Mouse (Mus musculus) gastrocnemius, postnatal 14 days (tissue): Measurements from ENCODE around the gene Vps37c. TPM values are rescaled to one million over a fixed set of nuclear protein-coding genes. Genes with fewer than 3 reads are reported as not detected.
A peak's percentile ranks its signal among the peaks of the same experiment; 100 is the strongest.

Experiments
- DNase-seq: peaks from one replicate; pipeline ENCODE4 v3.0.0; 2021; ENCODE audit warnings: mixed read lengths
- intact Hi-C: fragments of 180-260 bp; cut with DNase I; formaldehyde crosslinking; loops from one replicate; pipeline ENCODE4 v1.15.1; 2025; ENCODE audit warnings: low total_unique reads
- total RNA-seq, 2 experiments: library from RNA; stranded (reverse); gene quantifications; 2 replicates each; pipeline ENCODE4 v1.2.3; 2021

Gene Vps37c
- total RNA-seq, 2 experiments from 2014 or later = 15.2 to 22.0 TPM

DNA sequence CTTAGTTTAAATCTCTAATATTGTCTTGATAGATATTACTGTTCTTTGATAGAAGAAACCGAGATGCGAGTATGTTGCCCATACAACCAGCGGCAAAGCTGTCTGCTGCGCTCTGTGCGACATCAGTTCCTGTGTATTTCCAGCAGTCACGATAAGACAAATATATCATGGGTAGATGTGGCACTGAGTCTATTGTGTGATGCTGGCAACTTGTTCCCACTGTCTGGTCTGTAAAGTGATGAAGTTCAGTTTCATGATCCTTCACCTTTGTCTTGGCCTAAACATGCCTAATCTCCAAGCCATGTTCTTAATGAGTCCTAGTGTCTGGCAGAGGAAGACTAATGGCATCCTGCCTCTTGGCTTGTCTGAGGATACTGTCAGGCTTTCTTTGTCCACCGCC, 44.2 kb downstream of the Vps37c start:
- DNase-seq = no peak
- intact Hi-C loops = no loop called here

- DNase-seq = peak; percentile 66
- intact Hi-C loops = no loop called here
Observed at GRCm38 (mm10) chr19:10733501-10734127, 45.1 kb downstream of the Vps37c start.

- DNase-seq = no peak
- intact Hi-C loops = no loop called here
Observed at GRCm38 (mm10) chr19:10734554-10734953, 46.0 kb downstream of the Vps37c start.

DNA sequence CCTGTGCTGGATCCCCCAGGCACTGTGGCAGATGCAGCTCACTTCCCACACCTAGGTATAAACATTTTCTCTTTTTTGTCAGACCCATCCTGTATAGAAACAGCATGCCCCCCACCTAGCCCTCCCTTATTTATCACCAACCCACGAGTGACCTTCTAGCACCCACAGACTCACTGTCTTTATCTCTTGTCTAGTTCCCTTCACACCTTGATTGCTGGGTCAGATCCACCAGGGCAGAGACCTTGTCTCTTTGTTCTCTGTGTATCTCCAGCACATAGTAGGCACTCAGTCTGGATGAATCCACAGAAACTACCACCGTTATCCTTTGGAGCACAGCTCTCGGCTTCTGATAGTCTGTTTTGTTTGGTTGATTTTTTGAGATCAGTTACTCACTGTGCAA, 46.5 kb downstream of the Vps37c start:
- intact Hi-C loops = no loop called here
- DNase-seq = no peak

DNA sequence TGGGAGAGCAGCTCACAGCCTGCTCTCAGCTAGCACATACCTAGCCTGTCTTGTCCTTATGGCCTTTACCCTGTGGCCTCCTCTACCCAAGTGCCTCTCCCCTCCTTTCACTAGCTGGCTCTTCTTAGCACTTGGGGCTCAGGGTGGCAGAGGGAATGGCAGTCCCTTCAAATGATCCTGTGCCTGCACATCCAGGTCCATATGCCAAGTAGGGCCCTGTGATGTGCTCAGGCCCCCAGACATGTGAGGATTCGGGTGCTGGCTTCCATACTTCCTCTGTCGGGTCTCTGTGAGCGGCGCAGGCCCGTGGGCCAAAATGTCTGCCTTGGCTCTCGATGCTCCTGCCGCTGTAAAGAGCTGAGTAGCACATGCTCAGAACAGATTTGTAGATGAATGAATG, 47.3 kb downstream of the Vps37c start:
- no peak for DNase-seq
- intact Hi-C loops = no loop called here

- DNase-seq = no peak
- intact Hi-C loops = no loop called here
Observed at GRCm38 (mm10) chr19:10738038-10738437, 49.5 kb downstream of the Vps37c start.

GRCm38 (mm10) chr19:10738811-10739210, 50.3 kb downstream of the Vps37c start, which contains the start of gene Cd5:
Gene Cd5, minus strand, starts transcription at chr19:10739002.
- DNase-seq = no peak
- intact Hi-C loops = no loop called here

GRCm38 (mm10) chr19:10739916-10740315, 51.4 kb downstream of the Vps37c start:
- intact Hi-C loops = no loop called here
- DNase-seq = no peak

DNA sequence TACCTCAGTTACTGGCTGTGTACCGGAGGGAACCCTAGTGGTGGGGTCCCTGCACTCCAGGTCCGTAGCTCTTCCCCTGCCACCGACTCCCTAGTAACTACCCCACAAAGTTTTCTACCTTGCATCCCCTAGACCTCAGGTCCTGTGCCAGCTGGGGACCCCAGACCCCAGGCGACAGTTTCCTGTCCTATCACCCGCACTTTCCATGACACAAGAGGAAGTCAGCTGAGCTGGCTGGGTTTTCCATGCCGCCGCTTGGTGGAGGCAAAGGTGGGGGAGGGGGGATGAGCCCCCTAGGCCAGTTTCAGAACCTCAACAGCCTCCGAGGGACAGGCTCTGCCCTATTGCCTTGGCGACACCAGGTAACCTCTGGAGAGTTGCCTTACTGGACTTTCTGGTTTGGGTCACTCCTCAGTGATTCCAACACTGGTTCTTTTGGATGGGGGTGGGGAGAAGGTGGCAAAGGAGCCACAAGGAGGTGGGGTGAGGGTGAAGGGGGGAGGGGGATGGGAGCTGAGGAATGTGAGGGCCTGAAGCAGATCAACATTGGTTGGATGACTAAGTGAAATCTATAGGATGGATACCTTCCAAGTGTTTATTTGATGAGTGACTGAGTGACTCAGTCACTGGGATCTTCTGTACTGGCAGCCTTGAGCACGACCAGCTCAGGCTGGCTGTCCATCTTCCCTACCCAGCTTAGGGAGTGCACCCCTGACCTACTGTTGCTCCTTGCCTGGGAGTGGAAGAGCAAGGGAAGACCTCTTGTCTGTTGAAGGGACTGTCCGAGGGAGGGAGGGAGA, 52.3 kb downstream of the Vps37c start:
- intact Hi-C loops = no loop called here

GRCm38 (mm10) chr19:10742145-10742544, 53.6 kb downstream of the Vps37c start:
- DNase-seq = no peak
- intact Hi-C loops = no loop called here

More for the DNA sequence above, 52.3 kb downstream of the Vps37c start:
- DNase-seq = no peak

DNA sequence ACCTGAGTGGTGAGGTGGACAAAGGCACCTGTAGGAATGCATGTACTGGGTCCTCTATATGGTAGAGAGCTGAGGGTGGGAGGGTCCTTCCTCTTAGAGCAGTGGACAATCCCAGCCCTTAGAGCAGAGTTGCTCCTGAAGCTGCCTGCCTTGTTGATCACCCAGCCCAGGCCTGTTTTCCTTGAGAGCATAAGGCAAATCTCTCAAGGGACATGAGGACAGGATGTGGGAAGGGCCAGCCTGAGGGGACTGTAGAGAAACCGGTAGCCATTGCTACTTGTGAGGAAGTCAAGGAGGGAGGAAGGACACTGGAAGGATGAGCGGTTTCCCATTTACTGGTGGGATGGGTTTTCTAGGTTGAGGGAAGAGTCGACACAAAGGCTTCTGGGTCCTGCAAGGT, 54.0 kb downstream of the Vps37c start:
- no peak for DNase-seq
- intact Hi-C loops = no loop called here

- intact Hi-C loops = no loop called here
- no peak for DNase-seq
Observed at GRCm38 (mm10) chr19:10747182-10747581, 58.6 kb downstream of the Vps37c start.

- no peak for DNase-seq
Observed at GRCm38 (mm10) chr19:10747718-10748117, 59.2 kb downstream of the Vps37c start.

DNA sequence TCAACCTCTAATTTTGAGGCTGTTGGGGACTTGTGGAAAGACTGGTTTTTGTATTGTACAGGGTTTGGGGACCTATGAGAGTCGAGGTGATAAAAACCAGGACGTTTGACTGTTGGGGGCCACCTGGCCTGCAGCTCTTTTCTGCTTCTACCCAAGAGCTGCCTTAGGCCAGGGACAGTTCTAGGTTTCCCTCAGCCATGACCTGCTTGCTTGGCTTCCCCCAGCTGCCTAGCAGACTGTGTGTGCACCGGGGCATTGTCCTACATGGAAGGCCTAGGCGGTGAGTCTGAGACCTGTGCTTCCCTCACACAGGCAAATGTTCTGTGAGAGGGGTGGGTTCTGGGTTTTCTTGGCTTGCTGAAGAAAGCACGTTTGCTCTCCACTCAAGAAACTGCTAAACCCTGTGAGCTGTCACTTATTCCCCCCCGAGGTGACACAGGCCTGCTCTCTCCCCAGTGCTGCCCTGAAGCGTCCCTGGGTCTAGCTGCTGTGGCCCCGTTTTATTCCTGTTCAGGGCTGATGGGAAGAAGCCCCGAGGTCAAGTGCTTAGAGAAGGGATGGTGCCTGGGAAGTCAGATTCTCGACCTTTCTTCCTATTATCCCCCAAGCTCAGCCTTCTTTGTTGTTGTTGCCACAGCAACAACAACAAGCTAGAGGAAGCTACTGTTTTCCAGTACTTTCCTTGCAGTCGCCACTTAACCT, 60.0 kb downstream of the Vps37c start:
- no peak for DNase-seq
- intact Hi-C loops = no loop called here

More at GRCm38 (mm10) chr19:10747718-10748117, 59.2 kb downstream of the Vps37c start:
- intact Hi-C loops = no loop called here

- intact Hi-C loops = no loop called here
- DNase-seq = no peak
Observed at GRCm38 (mm10) chr19:10749295-10749694, 60.8 kb downstream of the Vps37c start.

- intact Hi-C loops = no loop called here
Observed at GRCm38 (mm10) chr19:10750161-10750560, 61.6 kb downstream of the Vps37c start.

GRCm38 (mm10) chr19:10751607-10752006, 63.1 kb downstream of the Vps37c start:
- no peak for DNase-seq
- intact Hi-C loops = no loop called here

More at GRCm38 (mm10) chr19:10750161-10750560, 61.6 kb downstream of the Vps37c start:
- DNase-seq = no peak

- no peak for DNase-seq
- intact Hi-C loops = no loop called here
Observed at GRCm38 (mm10) chr19:10752106-10752505, 63.6 kb downstream of the Vps37c start.

- no peak for DNase-seq
- intact Hi-C loops = no loop called here
Observed at GRCm38 (mm10) chr19:10752646-10753045, 64.1 kb downstream of the Vps37c start.

- intact Hi-C loops = no loop called here
- no peak for DNase-seq
Observed at GRCm38 (mm10) chr19:10757125-10757524, 68.6 kb downstream of the Vps37c start.
